Mouse (Mus musculus) gastrocnemius, postnatal 14 days (tissue): Measurements from ENCODE around the gene Flt3. TPM values are rescaled to one million over a fixed set of nuclear protein-coding genes. Genes with fewer than 3 reads are reported as not detected.

ENCODE experiments used
- DNase-seq: peaks from one replicate; pipeline ENCODE4 v3.0.0; 2021; ENCODE audit warnings: mixed read lengths
- intact Hi-C: fragments of 180-260 bp; cut with DNase I; formaldehyde crosslinking; loops from one replicate; pipeline ENCODE4 v1.15.1; 2025; ENCODE audit warnings: low total_unique reads
- total RNA-seq, 2 experiments: library from RNA; stranded (reverse); gene quantifications; 2 replicates each; pipeline ENCODE4 v1.2.3; 2021

The Flt3 gene
- total RNA-seq, 2 experiments from 2014 or later = not detected

- intact Hi-C loops = loop anchor here (2.0 to 10.0 kb wide), 3 partner anchors 407 to 645 kb away; no protein-coding TSS in a partner anchor
- DNase-seq = no peak
Observed at GRCm38 (mm10) chr5:147319653-147320052, 80.6 kb downstream of the Flt3 start.

GRCm38 (mm10) chr5:147317991-147318390 lies 82.3 kb downstream of the Flt3 start:
- intact Hi-C loops = loop anchor here (2.0 to 10.0 kb wide), 3 partner anchors 405 to 643 kb away; no protein-coding TSS in a partner anchor
- DNase-seq = no peak

- DNase-seq = no peak
- intact Hi-C loops = loop anchor here (10.0 kb wide), 2 partner anchors 613 to 643 kb away; no protein-coding TSS in a partner anchor
Observed at GRCm38 (mm10) chr5:147317321-147317720, 83.0 kb downstream of the Flt3 start.

- DNase-seq = no peak
- intact Hi-C loops = loop anchor here (10.0 kb wide), 2 partner anchors 611 to 641 kb away; no protein-coding TSS in a partner anchor
Observed at GRCm38 (mm10) chr5:147315432-147316075, 84.7 kb downstream of the Flt3 start.

GRCm38 (mm10) chr5:147314646-147315431 lies 85.5 kb downstream of the Flt3 start:
- peak; percentile 38 for DNase-seq
- intact Hi-C loops = loop anchor here (10.0 kb wide), 2 partner anchors 610 to 640 kb away; no protein-coding TSS in a partner anchor

- DNase-seq = no peak
- intact Hi-C loops = loop anchor here (10.0 kb wide), 2 partner anchors 608 to 638 kb away; no protein-coding TSS in a partner anchor
Observed at GRCm38 (mm10) chr5:147312830-147313685, 87.2 kb downstream of the Flt3 start.

- DNase-seq = no peak
- intact Hi-C loops = loop anchor here (10.0 kb wide), 2 partner anchors 605 to 635 kb away; no protein-coding TSS in a partner anchor
Observed at GRCm38 (mm10) chr5:147309786-147310185, 90.5 kb downstream of the Flt3 start.

GRCm38 (mm10) chr5:147308451-147308850 lies 91.8 kb downstream of the Flt3 start:
- DNase-seq = no peak
- intact Hi-C loops = no loop called here

GRCm38 (mm10) chr5:147307398-147307785 lies 92.9 kb downstream of the Flt3 start:
- intact Hi-C loops = no loop called here
- no peak for DNase-seq

- DNase-seq = no peak
- intact Hi-C loops = no loop called here
Observed at GRCm38 (mm10) chr5:147306638-147307397, 93.5 kb downstream of the Flt3 start, which contains the start of gene Cdx2. Cdx2 (minus strand) TSS chr5:147307270.

GRCm38 (mm10) chr5:147305856-147306637 lies 94.2 kb downstream of the Flt3 start:
- DNase-seq = no peak
- intact Hi-C loops = no loop called here

- DNase-seq = no peak
- intact Hi-C loops = no loop called here
Observed at GRCm38 (mm10) chr5:147305166-147305565, 95.1 kb downstream of the Flt3 start.

- intact Hi-C loops = no loop called here
- no peak for DNase-seq
Observed at GRCm38 (mm10) chr5:147304276-147305155, 95.8 kb downstream of the Flt3 start.

- intact Hi-C loops = no loop called here
- DNase-seq = no peak
Observed at GRCm38 (mm10) chr5:147302746-147303400, 97.4 kb downstream of the Flt3 start.

- DNase-seq = no peak
- intact Hi-C loops = no loop called here
Observed at GRCm38 (mm10) chr5:147302141-147302540, 98.1 kb downstream of the Flt3 start.

GRCm38 (mm10) chr5:147301781-147302070 lies 98.6 kb downstream of the Flt3 start:
- DNase-seq = no peak
- intact Hi-C loops = no loop called here
